15 mouse cellular contexts compared by ENCODE assay signal in the genomic region with DNA sequence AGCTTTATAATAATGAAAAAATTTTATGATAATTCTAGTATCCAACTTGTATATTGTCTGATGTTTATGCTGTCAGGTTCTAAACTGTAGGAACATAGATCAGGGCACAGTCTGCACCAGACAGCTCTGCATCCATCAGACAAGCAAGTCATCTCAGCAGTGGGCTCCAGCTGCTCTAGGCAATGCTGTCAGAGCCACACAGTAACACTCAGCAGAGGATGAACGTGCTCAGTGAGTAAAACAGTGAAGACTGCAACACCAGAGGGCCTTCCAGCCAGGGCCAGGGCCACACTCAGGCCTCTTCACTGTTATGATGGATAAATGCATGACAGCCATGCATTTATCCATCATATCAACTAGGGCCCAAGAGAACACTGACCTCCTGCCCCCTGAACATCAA.
"Had no signal": no experiment of that assay in that cellular context is flagged by ENCODE, and none has a peak within 500 bp of the region (broad histone marks: within the 10 kb centered on the region; RNA-seq: fewer than 3 reads in every experiment).

No protein-coding gene starts in this region.

- H3K27ac ChIP-seq: kidney, postnatal 0 days; layer of hippocampus, adult 2 months; limb, embryonic 10.5 days; limb, embryonic 13.5 days; liver, embryonic 12.5 days; liver, embryonic 15.5 days; midbrain, embryonic 12.5 days had no signal

- H3K36me3 ChIP-seq: limb, embryonic 10.5 days; limb, embryonic 13.5 days; liver, embryonic 12.5 days; liver, embryonic 15.5 days; midbrain, embryonic 12.5 days had no signal

- H3K4me1 ChIP-seq: limb, embryonic 10.5 days; limb, embryonic 13.5 days; liver, embryonic 12.5 days; liver, embryonic 15.5 days; midbrain, embryonic 12.5 days had no signal

- H3K4me2 ChIP-seq: limb, embryonic 13.5 days; liver, embryonic 12.5 days; liver, embryonic 15.5 days; midbrain, embryonic 12.5 days had no signal

- H3K9me3 ChIP-seq: limb, embryonic 10.5 days; limb, embryonic 13.5 days; liver, embryonic 12.5 days; liver, embryonic 15.5 days; midbrain, embryonic 12.5 days had no signal

- H3K4me3 ChIP-seq: layer of hippocampus, adult 2 months; limb, embryonic 10.5 days; limb, embryonic 13.5 days; liver, embryonic 12.5 days; liver, embryonic 15.5 days; midbrain, embryonic 12.5 days had no signal

- ATAC-seq: intestine, embryonic 16.5 days; liver, embryonic 12.5 days had no signal

- H3K27me3 ChIP-seq: limb, embryonic 13.5 days; liver, embryonic 12.5 days; liver, embryonic 15.5 days; midbrain, embryonic 12.5 days had no signal

- H3K9ac ChIP-seq: limb, embryonic 13.5 days; liver, embryonic 12.5 days; liver, embryonic 15.5 days; midbrain, embryonic 12.5 days had no signal

- DNase-seq: kidney, adult 18-20 months; kidney, adult 9 months; kidney, postnatal 25 days; layer of hippocampus, adult 9-11 months; liver; thymus, adult 18-20 months; thymus, postnatal 36 days had no signal
